Mouse (Mus musculus) liver, embryonic 14.5 days (tissue): ENCODE data around the gene Sec16a. TPM values are rescaled to one million over a fixed set of nuclear protein-coding genes. Genes with fewer than 3 reads are reported as not detected.
A peak's percentile ranks its signal among the peaks of the same experiment; 100 is the strongest.
"Not testable (repeated sequence)": the region's sequence is repeated elsewhere in the genome, so short reads cannot be mapped to it uniquely, and the experiment has no call there.

Source experiments
- ATAC-seq: fragments of 200-750 bp; cut with Nextera tagmentation; 2 replicates; pipeline ENCODE4 v1.8.0; 2017; ENCODE audit warnings: moderate number of reproducible peaks, mild to moderate bottlenecking, moderate library complexity; ENCODE audit not compliant: insufficient read depth
- DNase-seq, 3 experiments: peaks; one replicate each; pipeline ENCODE4 v3.0.0-alpha.2; 2012 to 2013; ENCODE audit warnings: low read depth in 3 of 3, low spot score in 3 of 3
- H3K27ac ChIP-seq: fragments of 300-500 bp; sonication (generic); 2 replicates; pipeline ENCODE4 v1.5.1; 2014; ENCODE audit warnings: moderate library complexity, mild to moderate bottlenecking, control low read depth, inconsistent platforms
- H3K27me3 ChIP-seq: fragments of 300-500 bp; sonication (generic); 2 replicates; pipeline ENCODE4 v1.6.1; 2014; ENCODE audit warnings: mild to moderate bottlenecking, low read length, moderate library complexity; ENCODE audit not compliant: control insufficient read depth, insufficient read depth
- H3K36me3 ChIP-seq: fragments of 300-500 bp; sonication (generic); replicated peaks from 2 replicates; pipeline ENCODE4 v1.6.1; 2014; ENCODE audit warnings: low read depth; ENCODE audit not compliant: control insufficient read depth, insufficient read depth
- H3K4me1 ChIP-seq, 2 experiments: fragments of 200-500 bp in 1 of 2; fragments of 300-500 bp in 1 of 2; sonication (generic) in 1 of 2; replicated peaks; 2 replicates each; pipeline ENCODE4 v1.6.1; 2012 to 2014; ENCODE audit warnings: antibody characterized with exemption in 1 of 2, inconsistent platforms in 1 of 2, low read length in 1 of 2; ENCODE audit not compliant: control insufficient read depth in 2 of 2, insufficient read depth in 2 of 2
- H3K4me2 ChIP-seq: fragments of 300-500 bp; sonication (generic); 2 replicates; pipeline ENCODE4 v1.6.1; 2014; ENCODE audit warnings: low read depth, mild to moderate bottlenecking, control low read depth, moderate library complexity
- H3K4me3 ChIP-seq, 2 experiments: fragments of 200-500 bp in 1 of 2; fragments of 300-500 bp in 1 of 2; sonication (generic) in 1 of 2; 2 replicates each; pipeline ENCODE4 v1.5.1; 2012 to 2014; ENCODE audit warnings: low read depth in 2 of 2, low read length in 2 of 2, mild to moderate bottlenecking in 2 of 2, control low read depth in 1 of 2, inconsistent platforms in 1 of 2, moderate library complexity in 1 of 2; ENCODE audit not compliant: insufficient read depth in 1 of 2
- H3K9ac ChIP-seq: fragments of 300-500 bp; sonication (generic); replicated peaks from 2 replicates; pipeline ENCODE4 v1.6.1; 2014; ENCODE audit warnings: mild to moderate bottlenecking, control low read depth, moderate library complexity
- H3K9me3 ChIP-seq: fragments of 300-500 bp; sonication (generic); 2 replicates; pipeline ENCODE4 v1.6.1; 2016; ENCODE audit warnings: low read length, mixed read lengths; ENCODE audit not compliant: control insufficient read depth
- CTCF ChIP-seq: IDR thresholded peaks from 2 replicates; pipeline ENCODE4 v1.5.1; 2016; ENCODE audit warnings: antibody characterized with exemption, low read depth, control low read depth
- EP300 ChIP-seq: IDR thresholded peaks from 2 replicates; pipeline ENCODE4 v1.6.1; 2016; ENCODE audit warnings: antibody characterized with exemption, low read depth
- whole genome bisulfite sequencing: fragments of 180-500 bp; shearing (Covaris S2); extraction: QIAGEN DNeasy Blood & Tissue Kit; methylation state at CpG from one replicate; pipeline ENCODE4 v1.1.7; 2014; ENCODE audit not compliant: insufficient replicate concordance; 5-methylcytosine and 5-hydroxymethylcytosine counted together
- polyA plus RNA-seq, 2 experiments: library from polyadenylated mRNA; depleted of rRNA in 1 of 2; stranded (reverse) in 1 of 2; unstranded in 1 of 2; fragments of >200 nt; fragmentation: Nextera tagmentation in 1 of 2; extraction: Ambion mirVana in 1 of 2; gene quantifications; 2 replicates each; pipeline versions ENCODE4 v1.2.1 to v1.2.3; 2012 to 2014

Gene Sec16a
- polyA plus RNA-seq, 2 experiments: 9.3 to 10.5 TPM

GRCm38 (mm10) chr2:26391617-26392016 lies 53.4 kb downstream of the Sec16a start:
- Histone ChIP-seq H3K27ac (no peak overlapping the region), H3K36me3 (peaks cover 67% of the 10 kb centered on the region)

GRCm38 (mm10) chr2:26390954-26391353 lies 54.1 kb downstream of the Sec16a start:
- Histone ChIP-seq H3K27ac (no peak overlapping the region), H3K36me3 (peaks cover 66% of the 10 kb centered on the region), H3K9me3 (no peaks in the 10 kb centered on the region), H3K4me2 (peak overlapping the region; percentile 13), H3K9ac (no peak overlapping the region), H3K27me3 (no peaks in the 10 kb centered on the region), H3K4me1 (peaks cover 3 to 5% of the 10 kb centered on the region in 2 experiments; a peak in 2 of 4 replicates), H3K4me3 (no peak overlapping the region)
- WGBS: 55% methylated on average over 3 of the region's 3 CpGs
- ATAC-seq: no peak
- TF ChIP-seq EP300 (no peak), CTCF (no peak)
- DNase-seq: no peak

More at GRCm38 (mm10) chr2:26391617-26392016, 53.4 kb downstream of the Sec16a start:
- H3K9ac ChIP-seq: no peak overlapping the region
- H3K4me1 ChIP-seq: peaks cover 3 to 5% of the 10 kb centered on the region in 2 experiments; a peak in 2 of 4 replicates
- no peaks in the 10 kb centered on the region for H3K9me3 ChIP-seq
- no peak overlapping the region for H3K4me3 ChIP-seq
- H3K4me2 ChIP-seq: no peak overlapping the region
- 80% methylated on average over 6 of the region's 6 CpGs for WGBS
- DNase-seq: no peak
- ATAC-seq: no peak
- no peaks in the 10 kb centered on the region for H3K27me3 ChIP-seq
- TF ChIP-seq CTCF: no peak
- no peak for TF ChIP-seq EP300

- ATAC-seq: peak; percentile 89
- H3K4me2 ChIP-seq: peak within 1 kb of the TSS; percentile 74
- TF ChIP-seq CTCF (no peak), EP300 (no peak)
- DNase-seq: peak; percentile 71 to 76 (median 73)
- no peaks in the 10 kb centered on the region for H3K27me3 ChIP-seq
- H3K27ac ChIP-seq: peak within 1 kb of the TSS; percentile 26
- no peaks in the 10 kb centered on the region for H3K9me3 ChIP-seq
- H3K4me1 ChIP-seq: peaks cover 3 to 5% of the 10 kb centered on the region in 2 experiments; a peak in 2 of 4 replicates
- WGBS: 0% methylated on average over 60 of the region's 60 CpGs
- peaks cover 64% of the 10 kb centered on the region for H3K36me3 ChIP-seq
- peak within 1 kb of the TSS; percentile 89 for H3K9ac ChIP-seq
- peak within 1 kb of the TSS; percentile 87 to 93 for H3K4me3 ChIP-seq
Measured at GRCm38 (mm10) chr2:26389154-26389690, 55.8 kb downstream of the Sec16a start, which contains the start of the genes Entr1 and Pmpca. Gene Entr1 (minus strand): TSS chr2:26389316. Gene Pmpca (plus strand): TSS chr2:26389339.

GRCm38 (mm10) chr2:26388682-26389153 lies 56.3 kb downstream of the Sec16a start:
- DNase-seq (no peak), ATAC-seq (peak; percentile 62)
- under 1% methylated on average over 45 of the region's 45 CpGs for WGBS
- H3K9me3 ChIP-seq: no peaks in the 10 kb centered on the region
- peak overlapping the region; percentile 74 for H3K4me2 ChIP-seq
- peak overlapping the region; percentile 89 for H3K9ac ChIP-seq
- peak overlapping the region; percentile 87 to 93 for H3K4me3 ChIP-seq
- H3K36me3 ChIP-seq: peaks cover 65% of the 10 kb centered on the region
- TF ChIP-seq CTCF: no peak
- peaks cover 3 to 5% of the 10 kb centered on the region in 2 experiments; a peak in 2 of 4 replicates for H3K4me1 ChIP-seq
- no peaks in the 10 kb centered on the region for H3K27me3 ChIP-seq
- H3K27ac ChIP-seq: peak overlapping the region; percentile 26

GRCm38 (mm10) chr2:26387713-26388112 lies 57.3 kb downstream of the Sec16a start:
- H3K4me1 ChIP-seq: peaks cover 3 to 5% of the 10 kb centered on the region in 2 experiments; a peak in 2 of 4 replicates
- TF ChIP-seq CTCF (no peak), EP300 (no peak)
- ATAC-seq (no peak), DNase-seq (no peak)
- 76% methylated on average over 3 of the region's 3 CpGs for WGBS
- H3K27ac ChIP-seq: no peak overlapping the region
- H3K9ac ChIP-seq: no peak overlapping the region
- no peaks in the 10 kb centered on the region for H3K27me3 ChIP-seq
- peak overlapping the region in 1 of 2 experiments; percentile 87; a peak in 2 of 4 replicates for H3K4me3 ChIP-seq
- H3K36me3 ChIP-seq: peaks cover 65% of the 10 kb centered on the region
- no peaks in the 10 kb centered on the region for H3K9me3 ChIP-seq
- H3K4me2 ChIP-seq: peak overlapping the region; percentile 74

GRCm38 (mm10) chr2:26380871-26381270 lies 64.1 kb downstream of the Sec16a start:
- peak overlapping the region; percentile 68 to 93 for H3K4me3 ChIP-seq
- H3K36me3 ChIP-seq: peaks cover 48% of the 10 kb centered on the region
- not testable (repeated sequence) for H3K27ac ChIP-seq, H3K4me1 ChIP-seq, DNase-seq, ATAC-seq, H3K27me3 ChIP-seq, H3K9me3 ChIP-seq, H3K9ac ChIP-seq
- peak overlapping the region; percentile 83 for H3K4me2 ChIP-seq
- 13% methylated on average over 6 of the region's 6 CpGs for WGBS
